Mouse (Mus musculus): Measurements from ENCODE around the gene Ndufa13. TPM values are rescaled to one million over a fixed set of nuclear protein-coding genes. Genes with fewer than 3 reads are reported as not detected.

Ndufa13 gene
- polyA plus RNA-seq, 1 experiment from 2014 or later = 194 TPM

- 82% methylated on average over 5 of the region's 5 CpGs for WGBS
- Histone ChIP-seq H3K4me3 (ENCODE audit: low read depth, low read length) (no peak overlapping the region), H3K4me1 (ENCODE audit: control insufficient read depth, insufficient read depth, low read length) (no peaks in the 10 kb centered on the region), H3K9me3 (ENCODE audit: control insufficient read depth, low read length) (no peaks in the 10 kb centered on the region), H3K4me2 (ENCODE audit: low read depth, low read length) (no peak overlapping the region), H3K27ac (ENCODE audit: low read depth, low read length) (no peak overlapping the region), H3K36me3 (ENCODE audit: control insufficient read depth, insufficient read depth, low read length) (peaks cover 11% of the 10 kb centered on the region), H3K9ac (replicated peaks; ENCODE audit: low read depth, low read length) (no peak overlapping the region), H3K27me3 (ENCODE audit: control insufficient read depth, insufficient read depth, low read length) (no peaks in the 10 kb centered on the region)
- no peak for ATAC-seq (ENCODE audit: low read depth)
Observed at GRCm38 (mm10) chr8:69867696-69868326, 34.5 kb downstream of the Ndufa13 start.

- no peaks in the 10 kb centered on the region for H3K27me3 ChIP-seq (ENCODE audit: control insufficient read depth, insufficient read depth, low read length)
- no peak overlapping the region for H3K4me2 ChIP-seq (ENCODE audit: low read depth, low read length)
- no peak overlapping the region for H3K27ac ChIP-seq (ENCODE audit: low read depth, low read length)
- no peaks in the 10 kb centered on the region for H3K4me1 ChIP-seq (ENCODE audit: control insufficient read depth, insufficient read depth, low read length)
- H3K4me3 ChIP-seq (ENCODE audit: low read depth, low read length) = no peak overlapping the region
- H3K36me3 ChIP-seq (ENCODE audit: control insufficient read depth, insufficient read depth, low read length) = peaks cover 9% of the 10 kb centered on the region
- H3K9me3 ChIP-seq (ENCODE audit: control insufficient read depth, low read length) = no peaks in the 10 kb centered on the region
- H3K9ac ChIP-seq (replicated peaks; ENCODE audit: low read depth, low read length) = no peak overlapping the region
- WGBS = 83% methylated on average over 5 of the region's 5 CpGs
- ATAC-seq (ENCODE audit: low read depth) = no peak
Observed at GRCm38 (mm10) chr8:69864180-69864579, 38.2 kb downstream of the Ndufa13 start.

- H3K4me2 ChIP-seq (ENCODE audit: low read depth, low read length) = no peak overlapping the region
- H3K9me3 ChIP-seq (ENCODE audit: control insufficient read depth, low read length) = no peaks in the 10 kb centered on the region
- H3K36me3 ChIP-seq (ENCODE audit: control insufficient read depth, insufficient read depth, low read length) = peaks cover 11% of the 10 kb centered on the region
- no peaks in the 10 kb centered on the region for H3K27me3 ChIP-seq (ENCODE audit: control insufficient read depth, insufficient read depth, low read length)
- no peaks in the 10 kb centered on the region for H3K4me1 ChIP-seq (ENCODE audit: control insufficient read depth, insufficient read depth, low read length)
- no peak overlapping the region for H3K27ac ChIP-seq (ENCODE audit: low read depth, low read length)
- whole genome bisulfite sequencing = 91% methylated on average over 5 of the region's 5 CpGs
- ATAC-seq (ENCODE audit: low read depth) = no peak
- no peak overlapping the region for H3K4me3 ChIP-seq (ENCODE audit: low read depth, low read length)
- no peak overlapping the region for H3K9ac ChIP-seq (replicated peaks; ENCODE audit: low read depth, low read length)
Observed at GRCm38 (mm10) chr8:69863387-69864020, 38.9 kb downstream of the Ndufa13 start.

- Histone ChIP-seq H3K27ac (ENCODE audit: low read depth, low read length) (no peak overlapping the region), H3K9ac (replicated peaks; ENCODE audit: low read depth, low read length) (no peak overlapping the region), H3K27me3 (ENCODE audit: control insufficient read depth, insufficient read depth, low read length) (no peaks in the 10 kb centered on the region), H3K4me2 (ENCODE audit: low read depth, low read length) (no peak overlapping the region), H3K9me3 (ENCODE audit: control insufficient read depth, low read length) (no peaks in the 10 kb centered on the region), H3K4me1 (ENCODE audit: control insufficient read depth, insufficient read depth, low read length) (no peaks in the 10 kb centered on the region), H3K4me3 (ENCODE audit: low read depth, low read length) (no peak overlapping the region), H3K36me3 (ENCODE audit: control insufficient read depth, insufficient read depth, low read length) (peaks cover 11% of the 10 kb centered on the region)
- no peak for ATAC-seq (ENCODE audit: low read depth)
- WGBS = 65% methylated on average over 2 of the region's 2 CpGs
Observed at GRCm38 (mm10) chr8:69861251-69861650, 41.1 kb downstream of the Ndufa13 start.

- peaks cover 11% of the 10 kb centered on the region for H3K36me3 ChIP-seq (ENCODE audit: control insufficient read depth, insufficient read depth, low read length)
- H3K4me2 ChIP-seq (ENCODE audit: low read depth, low read length) = no peak overlapping the region
- no peaks in the 10 kb centered on the region for H3K9me3 ChIP-seq (ENCODE audit: control insufficient read depth, low read length)
- no peaks in the 10 kb centered on the region for H3K27me3 ChIP-seq (ENCODE audit: control insufficient read depth, insufficient read depth, low read length)
- H3K4me1 ChIP-seq (ENCODE audit: control insufficient read depth, insufficient read depth, low read length) = no peaks in the 10 kb centered on the region
- H3K4me3 ChIP-seq (ENCODE audit: low read depth, low read length) = no peak overlapping the region
- no peak for ATAC-seq (ENCODE audit: low read depth)
- WGBS = 59% methylated on average over 4 of the region's 4 CpGs
- no peak overlapping the region for H3K27ac ChIP-seq (ENCODE audit: low read depth, low read length)
- no peak overlapping the region for H3K9ac ChIP-seq (replicated peaks; ENCODE audit: low read depth, low read length)
Observed at GRCm38 (mm10) chr8:69860807-69861206, 41.6 kb downstream of the Ndufa13 start.

GRCm38 (mm10) chr8:69853869-69854268 lies 48.5 kb downstream of the Ndufa13 start:
- H3K36me3 ChIP-seq (ENCODE audit: control insufficient read depth, insufficient read depth, low read length) = no peaks in the 10 kb centered on the region; the same call in 1 of the 2 replicates
- H3K4me1 ChIP-seq (ENCODE audit: control insufficient read depth, insufficient read depth, low read length) = no peaks in the 10 kb centered on the region
- H3K4me3 ChIP-seq (ENCODE audit: low read depth, low read length) = no peak overlapping the region
- H3K9ac ChIP-seq (replicated peaks; ENCODE audit: low read depth, low read length) = no peak overlapping the region
- ATAC-seq (ENCODE audit: low read depth) = no peak
- no peaks in the 10 kb centered on the region for H3K27me3 ChIP-seq (ENCODE audit: control insufficient read depth, insufficient read depth, low read length)
- H3K27ac ChIP-seq (ENCODE audit: low read depth, low read length) = no peak overlapping the region
- H3K9me3 ChIP-seq (ENCODE audit: control insufficient read depth, low read length) = no peaks in the 10 kb centered on the region
- no peak overlapping the region for H3K4me2 ChIP-seq (ENCODE audit: low read depth, low read length)
- WGBS = 93% methylated on average over 10 of the region's 10 CpGs

- no peak overlapping the region for H3K4me3 ChIP-seq (ENCODE audit: low read depth, low read length)
- no peak for ATAC-seq (ENCODE audit: low read depth)
- no peak overlapping the region for H3K9ac ChIP-seq (replicated peaks; ENCODE audit: low read depth, low read length)
- H3K27me3 ChIP-seq (ENCODE audit: control insufficient read depth, insufficient read depth, low read length) = no peaks in the 10 kb centered on the region
- H3K36me3 ChIP-seq (ENCODE audit: control insufficient read depth, insufficient read depth, low read length) = no peaks in the 10 kb centered on the region; the same call in 1 of the 2 replicates
- whole genome bisulfite sequencing = 85% methylated on average over 7 of the region's 7 CpGs
- H3K4me1 ChIP-seq (ENCODE audit: control insufficient read depth, insufficient read depth, low read length) = no peaks in the 10 kb centered on the region
- H3K4me2 ChIP-seq (ENCODE audit: low read depth, low read length) = no peak overlapping the region
- no peaks in the 10 kb centered on the region for H3K9me3 ChIP-seq (ENCODE audit: control insufficient read depth, low read length)
- no peak overlapping the region for H3K27ac ChIP-seq (ENCODE audit: low read depth, low read length)
Observed at GRCm38 (mm10) chr8:69850926-69851506, 51.3 kb downstream of the Ndufa13 start.

- no peak overlapping the region for H3K4me2 ChIP-seq (ENCODE audit: low read depth, low read length)
- H3K36me3 ChIP-seq (ENCODE audit: control insufficient read depth, insufficient read depth, low read length) = no peaks in the 10 kb centered on the region
- no peak; the same call in 1 of the 2 replicates for ATAC-seq (ENCODE audit: low read depth)
- H3K27ac ChIP-seq (ENCODE audit: low read depth, low read length) = no peak overlapping the region
- H3K27me3 ChIP-seq (ENCODE audit: control insufficient read depth, insufficient read depth, low read length) = no peaks in the 10 kb centered on the region
- H3K4me1 ChIP-seq (ENCODE audit: control insufficient read depth, insufficient read depth, low read length) = no peaks in the 10 kb centered on the region
- 53% methylated on average over 3 of the region's 3 CpGs for WGBS
- H3K9ac ChIP-seq (replicated peaks; ENCODE audit: low read depth, low read length) = no peak overlapping the region
- H3K4me3 ChIP-seq (ENCODE audit: low read depth, low read length) = no peak overlapping the region
- no peaks in the 10 kb centered on the region for H3K9me3 ChIP-seq (ENCODE audit: control insufficient read depth, low read length)
Observed at GRCm38 (mm10) chr8:69849899-69850298, 52.5 kb downstream of the Ndufa13 start.

GRCm38 (mm10) chr8:69848951-69849350 lies 53.4 kb downstream of the Ndufa13 start:
- no peak overlapping the region for H3K27ac ChIP-seq (ENCODE audit: low read depth, low read length)
- no peaks in the 10 kb centered on the region for H3K9me3 ChIP-seq (ENCODE audit: control insufficient read depth, low read length)
- no peaks in the 10 kb centered on the region for H3K4me1 ChIP-seq (ENCODE audit: control insufficient read depth, insufficient read depth, low read length)
- H3K27me3 ChIP-seq (ENCODE audit: control insufficient read depth, insufficient read depth, low read length) = no peaks in the 10 kb centered on the region
- no peak overlapping the region for H3K4me2 ChIP-seq (ENCODE audit: low read depth, low read length)
- no peak overlapping the region for H3K9ac ChIP-seq (replicated peaks; ENCODE audit: low read depth, low read length)
- WGBS = 95% methylated on average over 8 of the region's 8 CpGs
- no peaks in the 10 kb centered on the region for H3K36me3 ChIP-seq (ENCODE audit: control insufficient read depth, insufficient read depth, low read length)
- no peak for ATAC-seq (ENCODE audit: low read depth)
- H3K4me3 ChIP-seq (ENCODE audit: low read depth, low read length) = no peak overlapping the region
